Mouse (Mus musculus): ENCODE measurements around the gene Abtb2. TPM values are rescaled to one million over a fixed set of nuclear protein-coding genes. Genes with fewer than 3 reads are reported as not detected.

The Abtb2 gene
- total and polyA plus RNA-seq, 3 experiments, result 0.12 to 0.13 TPM; not detected in 1

DNA sequence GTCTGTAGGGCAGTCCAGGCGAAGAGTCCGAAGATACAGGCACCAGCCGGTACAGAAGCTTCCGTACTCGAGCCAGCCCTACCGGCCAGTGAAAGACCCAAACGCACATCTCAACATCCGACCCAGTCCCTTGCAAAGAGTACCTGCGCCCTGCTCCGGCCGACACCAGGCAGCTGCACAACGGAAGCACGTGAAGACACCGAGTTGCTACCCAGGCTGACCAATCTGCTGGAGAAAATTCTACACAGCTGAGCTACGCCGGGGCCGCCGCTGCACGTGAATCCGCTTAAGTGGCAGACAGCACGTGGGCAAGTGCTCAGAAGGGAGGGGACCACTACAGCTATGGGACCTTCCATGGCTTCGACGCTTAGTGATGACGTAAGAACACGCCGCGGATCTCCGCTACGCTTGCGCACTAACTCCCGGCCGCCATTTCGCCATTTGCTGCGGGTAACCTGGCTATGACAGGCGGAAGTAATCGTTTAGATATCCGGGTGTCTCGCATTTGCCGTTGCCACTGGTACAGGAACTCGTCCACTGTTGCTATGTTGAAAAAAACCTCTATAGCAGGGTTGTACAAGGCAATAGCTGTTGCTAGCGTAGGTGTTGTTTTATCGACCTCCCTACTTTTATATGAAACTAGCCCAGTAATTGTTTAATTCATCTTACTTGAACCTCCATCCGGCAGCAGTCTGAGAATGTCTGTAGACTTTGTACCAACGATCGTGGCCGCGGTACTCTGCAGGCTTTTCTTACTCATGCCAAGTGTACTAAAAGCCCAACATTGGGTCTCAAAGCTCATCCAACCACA lies 195.0 kb downstream of the Abtb2 start, which contains the start of gene Nat10 (continued):
- TF ChIP-seq UBTF (IDR thresholded peaks at IDR 0.05; ENCODE audit: borderline replicate concordance, insufficient read depth, low read depth, low read length) (0 out of 2 replicates have a peak, but pooled peaks have one; percentile 42), SMC3 (IDR thresholded peaks at IDR 0.05; ENCODE audit: low read depth, low read length) (peak; percentile 34), CHD2 (IDR thresholded peaks at IDR 0.05; ENCODE audit: low read length) (peak; percentile 84), NELFE (IDR thresholded peaks at IDR 0.05; ENCODE audit: low read depth, low read length) (peak; percentile 73), GATA1 (IDR thresholded peaks at IDR 0.05; ENCODE audit: low read depth, low read length) (no peak), MXI1 (IDR thresholded peaks at IDR 0.05; ENCODE audit: low read depth, low read length) (peak; percentile 100), KAT2A (conservative IDR thresholded peaks at IDR 0.05; ENCODE audit: low read depth, low read length) (peak; percentile 87), RCOR1 (IDR thresholded peaks at IDR 0.05; ENCODE audit: low read depth, low read length) (peak; percentile 51; the same call in 1 of the 2 replicates), GABPA (IDR thresholded peaks at IDR 0.05; ENCODE audit: low read depth, low read length) (no peak; the same call in 1 of the 2 replicates), CHD1 (IDR thresholded peaks at IDR 0.05; ENCODE audit: low read depth, low read length) (peak; percentile 23; the same call in 1 of the 2 replicates), ZMIZ1 (IDR thresholded peaks at IDR 0.05; ENCODE audit: low read depth, low read length) (peak; percentile 86; the same call in 1 of the 2 replicates), TCF12 (IDR thresholded peaks at IDR 0.05; ENCODE audit: low read depth, low read length) (peak; percentile 36; the same call in 1 of the 2 replicates), ZC3H11A (IDR thresholded peaks at IDR 0.05; ENCODE audit: low read depth, low read length) (peak; percentile 40; the same call in 1 of the 2 replicates), ZNF384 (IDR thresholded peaks at IDR 0.05; ENCODE audit: low read depth, low read length) (peak; percentile 91), CTCF (IDR thresholded peaks at IDR 0.05 in 2 of 3, conservative IDR thresholded peaks at IDR 0.05 in 1 of 3; ENCODE audit: control insufficient read depth in 1 of 3, insufficient read depth in 1 of 3, low read depth in 2 of 3, low read length in 3 of 3, poor library complexity in 1 of 3, severe bottlenecking in 1 of 3) (no peak), POLR2AphosphoS2 (IDR thresholded peaks at IDR 0.05; ENCODE audit: low read length) (peak; percentile 100), HCFC1 (IDR thresholded peaks at IDR 0.05; ENCODE audit: low read depth, low read length) (peak; percentile 96), E2F4 (IDR thresholded peaks at IDR 0.05; ENCODE audit: borderline replicate concordance, low read depth, low read length) (no peak), MEF2A (IDR thresholded peaks at IDR 0.05; ENCODE audit: extremely low read depth, insufficient replicate concordance, low read depth, low read length, poor library complexity, severe bottlenecking) (peak; percentile 63; the same call in 1 of the 2 replicates), MYC (IDR thresholded peaks at IDR 0.05; ENCODE audit: low read depth, low read length) (peak; percentile 100)

DNA sequence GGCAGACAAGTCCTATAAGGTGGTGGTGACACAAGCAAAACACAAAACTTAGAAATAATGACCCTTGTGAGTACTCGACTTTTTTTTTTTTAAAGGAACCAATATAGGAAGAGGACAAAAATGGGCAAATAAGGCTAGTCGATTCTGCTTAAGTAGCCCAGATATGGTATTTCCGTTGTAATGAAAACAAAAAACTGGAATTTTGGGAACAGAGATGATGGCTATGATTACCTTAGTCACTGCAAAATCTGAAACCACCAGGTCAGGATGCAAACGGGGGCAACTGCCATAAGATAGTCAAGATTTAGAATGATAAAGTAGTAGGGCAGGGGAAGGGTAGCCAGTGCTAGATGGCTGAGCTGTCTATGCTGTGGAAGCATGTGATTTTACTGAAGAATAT lies 195.9 kb downstream of the Abtb2 start:
- DNase-seq (ENCODE audit: low read depth, low spot score), result no peak
- Histone ChIP-seq H3K27ac (ENCODE audit: control insufficient read depth, low read depth, low read length) (peak overlapping the region; percentile 7; the same call in 1 of the 2 replicates), H3K9me3 (replicated peaks; ENCODE audit: insufficient read depth, low read length) (no peaks in the 10 kb centered on the region), H3K4me1 (ENCODE audit: control insufficient read depth in 1 of 2, insufficient read depth in 2 of 2, low read length in 2 of 2) (peaks cover 2 to 9% of the 10 kb centered on the region in 2 experiments; a peak in 1 of 4 replicates), H3K27me3 (ENCODE audit: control insufficient read depth in 1 of 2, insufficient read depth in 2 of 2, low read length in 2 of 2) (no peaks in the 10 kb centered on the region), H3K79me2 (ENCODE audit: control insufficient read depth, insufficient read depth, low read length, poor library complexity) (peaks cover 30% of the 10 kb centered on the region), H3K4me3 (ENCODE audit: control insufficient read depth in 1 of 2, insufficient read depth in 1 of 2, low read depth in 2 of 2, low read length in 2 of 2) (peak overlapping the region in 1 of 2 experiments; percentile 52; a peak in 2 of 4 replicates), H3K9ac (ENCODE audit: control insufficient read depth, low read depth, low read length, poor library complexity, severe bottlenecking) (peak overlapping the region; percentile 63), H3K36me3 (ENCODE audit: control insufficient read depth in 1 of 2, insufficient read depth in 2 of 2, low read length in 2 of 2) (peaks cover 13 to 32% of the 10 kb centered on the region in 2 experiments)
- 0 out of 2 replicates have a peak, but pooled peaks have one; percentile 32 for TF ChIP-seq ZMIZ1 (IDR thresholded peaks at IDR 0.05; ENCODE audit: low read depth, low read length)
- TF ChIP-seq JUND (IDR thresholded peaks at IDR 0.05; ENCODE audit: low read depth, low read length), result no peak
- TF ChIP-seq MYB (IDR thresholded peaks at IDR 0.05; ENCODE audit: low read depth, low read length), result no peak
- no peak for TF ChIP-seq USF2 (IDR thresholded peaks at IDR 0.05; ENCODE audit: borderline replicate concordance in 1 of 2, insufficient read depth in 1 of 2, low read depth in 1 of 2, low read length in 2 of 2)
- TF ChIP-seq MAX (IDR thresholded peaks at IDR 0.05; ENCODE audit: low read length), result no peak
- no peak for TF ChIP-seq CTCF (IDR thresholded peaks at IDR 0.05 in 2 of 3, conservative IDR thresholded peaks at IDR 0.05 in 1 of 3; ENCODE audit: control insufficient read depth in 1 of 3, insufficient read depth in 1 of 3, low read depth in 2 of 3, low read length in 3 of 3, poor library complexity in 1 of 3, severe bottlenecking in 1 of 3)
- no peak for TF ChIP-seq ETS1 (IDR thresholded peaks at IDR 0.05; ENCODE audit: low read depth, low read length)
- TF ChIP-seq ZKSCAN1 (IDR thresholded peaks at IDR 0.05; ENCODE audit: low read depth, low read length), result 0 out of 2 replicates have a peak, but pooled peaks have one; percentile 26
- TF ChIP-seq E2F4 (IDR thresholded peaks at IDR 0.05; ENCODE audit: borderline replicate concordance, low read depth, low read length), result no peak
- no peak for TF ChIP-seq MXI1 (IDR thresholded peaks at IDR 0.05; ENCODE audit: low read depth, low read length)
- TF ChIP-seq TCF12 (IDR thresholded peaks at IDR 0.05; ENCODE audit: low read depth, low read length), result 0 out of 2 replicates have a peak, but pooled peaks have one; percentile 7
- no peak for TF ChIP-seq GABPA (IDR thresholded peaks at IDR 0.05; ENCODE audit: low read depth, low read length)
- no peak for TF ChIP-seq MEF2A (IDR thresholded peaks at IDR 0.05; ENCODE audit: extremely low read depth, insufficient replicate concordance, low read depth, low read length, poor library complexity, severe bottlenecking)
- TF ChIP-seq CHD2 (IDR thresholded peaks at IDR 0.05; ENCODE audit: low read length), result no peak
- no peak for TF ChIP-seq HCFC1 (IDR thresholded peaks at IDR 0.05; ENCODE audit: low read depth, low read length)
- TF ChIP-seq GATA1 (IDR thresholded peaks at IDR 0.05; ENCODE audit: low read depth, low read length), result no peak
- TF ChIP-seq POLR2A (IDR thresholded peaks at IDR 0.05; ENCODE audit: control insufficient read depth in 1 of 2, insufficient read depth in 1 of 2, low read depth in 1 of 2, low read length in 2 of 2, poor library complexity in 1 of 2), result no peak
- no peak for TF ChIP-seq KAT2A (conservative IDR thresholded peaks at IDR 0.05; ENCODE audit: low read depth, low read length)
- TF ChIP-seq EP300 (IDR thresholded peaks at IDR 0.05; ENCODE audit: low read depth in 1 of 2, low read length in 2 of 2), result no peak; a peak in 1 of 4 replicates
- TF ChIP-seq MYC (IDR thresholded peaks at IDR 0.05; ENCODE audit: low read depth, low read length), result 0 out of 2 replicates have a peak, but pooled peaks have one; percentile 29
- no peak for TF ChIP-seq BHLHE40 (IDR thresholded peaks at IDR 0.05; ENCODE audit: borderline replicate concordance, low read depth, low read length)

Data from MEL (cell line).